Mouse (Mus musculus) CD4-positive, CD25-positive, alpha-beta regulatory T cell, adult 2 months (primary cell): ENCODE measurements around the gene Gm6401.
"Not testable (repeated sequence)": the region's sequence is repeated elsewhere in the genome, so short reads cannot be mapped to it uniquely, and the experiment has no call there.

Source experiments
- DNase-seq: peaks from one replicate; pipeline ENCODE4 v3.0.0-alpha.2; 2012; ENCODE audit warnings: low read depth, low spot score

Gm6401 gene

GRCm38 (mm10) chr14:41967827-41968226 lies at the start of gene Gm6401:
Gene Gm6401, minus strand, starts transcription at chr14:41967927.
- DNase-seq: not testable (repeated sequence)

- DNase-seq: not testable (repeated sequence)
Observed at GRCm38 (mm10) chr14:41983225-41983624, 15.5 kb upstream of the Gm6401 start, which contains the start of gene Gm3543. Gene Gm3543, minus strand, starts transcription at chr14:41983325.

- not testable (repeated sequence) for DNase-seq
Observed at GRCm38 (mm10) chr14:41968596-41968995, 869 bp upstream of the Gm6401 start.

- DNase-seq: not testable (repeated sequence)
Observed at GRCm38 (mm10) chr14:41964095-41964494, 3.6 kb downstream of the Gm6401 start.

GRCm38 (mm10) chr14:41943695-41944094 lies 24.0 kb downstream of the Gm6401 start, which contains the start of gene 1700024B05Rik:
Gene 1700024B05Rik, plus strand, starts transcription at chr14:41943995.
- DNase-seq: not testable (repeated sequence)

- not testable (repeated sequence) for DNase-seq
Observed at GRCm38 (mm10) chr14:41924649-41925048, 43.1 kb downstream of the Gm6401 start, which contains the start of gene 1700049E17Rik1. Gene 1700049E17Rik1, plus strand, starts transcription at chr14:41924949.
